Mouse (Mus musculus) thymus, adult 2 months (tissue): Measurements from ENCODE around the gene Als2.

Experiments
- CTCF ChIP-seq: fragments of 200-500 bp; IDR thresholded peaks from 2 replicates; pipeline ENCODE4 v1.5.1; 2012; ENCODE audit warnings: mild to moderate bottlenecking, control low read depth, low read length, moderate library complexity, borderline replicate concordance; ENCODE audit not compliant: control insufficient read depth, poor library complexity, insufficient read depth; ENCODE audit errors: extremely low read depth
- POLR2A ChIP-seq: fragments of 200-500 bp; IDR thresholded peaks from 2 replicates; pipeline ENCODE4 v1.6.1; 2012; ENCODE audit warnings: mild to moderate bottlenecking, low read length, control low read depth, moderate library complexity; ENCODE audit not compliant: control insufficient read depth, poor library complexity, insufficient read depth; ENCODE audit errors: extremely low read depth

DNA sequence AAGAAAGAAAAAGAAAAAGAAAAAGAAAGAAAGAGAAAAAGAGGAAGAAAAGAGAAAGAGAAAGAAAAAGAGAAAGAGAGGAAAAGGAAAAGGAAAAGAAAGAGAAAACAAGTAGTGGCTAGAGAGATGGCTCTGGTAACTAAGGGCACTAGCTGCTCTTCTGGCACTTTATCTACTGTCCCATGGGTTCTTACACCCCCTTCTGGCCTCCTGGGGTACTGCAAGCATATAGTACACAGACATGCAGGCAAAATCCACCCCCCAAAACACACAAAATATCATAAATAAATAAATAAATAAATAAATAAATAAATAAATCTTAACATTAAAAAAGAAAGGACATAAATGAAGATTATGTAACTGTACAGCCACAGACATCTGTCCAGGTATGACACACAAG lies 94.2 kb downstream of the Als2 start:
- TF ChIP-seq CTCF: no peak
- no peak for TF ChIP-seq POLR2A
